Mouse (Mus musculus) heart, postnatal 0 days (tissue): Measurements from ENCODE around the gene Vsir.

ENCODE experiments used
- CTCF ChIP-seq: IDR thresholded peaks from 2 replicates; pipeline ENCODE4 v1.5.1; 2016; ENCODE audit warnings: antibody characterized with exemption, control low read depth, low read depth
- EP300 ChIP-seq: IDR thresholded peaks from 2 replicates; pipeline ENCODE4 v1.6.1; 2016; ENCODE audit warnings: antibody characterized with exemption, low read depth

DNA sequence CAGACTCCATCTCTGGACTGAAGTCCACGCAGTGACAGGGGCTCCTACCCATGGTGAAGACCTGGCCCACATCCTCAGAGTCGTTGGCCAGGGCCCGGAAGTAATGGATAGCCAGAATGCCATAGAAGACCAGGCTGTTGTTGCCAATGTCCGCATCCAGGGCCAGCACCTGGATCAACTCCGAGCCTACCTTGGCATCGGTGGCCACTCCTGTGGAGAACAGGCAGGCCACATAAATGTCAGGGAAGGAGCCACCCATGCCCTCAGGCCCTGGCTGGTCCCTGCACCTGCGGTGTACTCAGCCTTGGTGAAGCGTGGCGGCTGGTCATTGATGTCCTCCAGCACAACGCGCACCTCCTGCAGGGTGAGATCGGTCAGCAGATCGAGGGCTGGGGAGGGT lies 36.0 kb upstream of the Vsir start:
- TF ChIP-seq EP300 (no peak), CTCF (no peak)
